Mouse (Mus musculus) cerebellum, postnatal 4 days (tissue): ENCODE data around the gene Odc1.
"Not testable (repeated sequence)": the region's sequence is repeated elsewhere in the genome, so short reads cannot be mapped to it uniquely, and the experiment has no call there.

Experiments used
- DNase-seq, 2 experiments: peaks; one replicate each; pipeline ENCODE4 v3.0.0; 2022; ENCODE audit warnings: low spot score in 2 of 2, mixed read lengths in 1 of 2

Odc1 gene

DNA sequence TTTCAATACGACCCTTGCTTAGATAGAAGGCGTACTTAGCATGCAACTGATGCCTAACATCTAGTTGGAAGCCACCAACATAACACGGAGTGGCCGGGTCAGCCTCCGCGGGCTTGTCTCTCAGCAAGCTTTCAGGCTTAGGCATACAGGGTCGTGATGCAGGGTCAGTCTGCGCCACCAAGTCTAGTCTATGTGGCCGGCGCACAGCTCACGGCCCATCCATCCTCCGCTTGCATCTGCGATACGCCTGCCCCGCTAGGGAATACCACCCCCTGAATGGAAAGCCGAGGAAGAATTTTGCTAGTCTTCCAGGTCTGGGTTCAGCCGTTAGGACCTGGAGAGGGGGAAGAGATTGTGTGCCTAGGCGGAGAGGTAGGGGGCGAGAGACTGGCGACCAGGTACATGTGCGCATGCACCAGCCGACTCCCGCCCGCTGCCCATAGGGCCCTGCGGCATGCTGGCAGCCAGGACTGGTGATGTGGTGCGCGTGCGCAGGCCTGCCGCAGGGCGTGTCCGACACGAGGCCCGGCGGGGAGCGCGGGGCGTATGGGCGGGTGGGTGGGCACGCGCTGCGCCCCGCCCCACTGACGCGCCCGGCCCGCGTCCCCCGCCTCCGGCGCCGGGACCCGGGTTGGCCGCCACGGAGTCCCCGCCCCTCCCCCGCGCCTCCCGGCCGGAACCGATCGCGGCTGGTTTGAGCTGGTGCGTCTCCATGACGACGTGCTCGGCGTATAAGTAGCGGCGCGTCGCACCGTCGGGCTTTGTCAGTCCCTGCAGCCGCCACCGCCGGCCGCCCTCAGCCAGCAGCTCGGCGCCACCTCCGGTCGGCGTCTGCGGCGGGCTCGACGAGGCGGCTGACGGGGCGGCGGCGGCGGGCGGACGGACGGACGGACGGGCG, at the start of gene Odc1:
TSS of gene Odc1 (plus strand) at position 586 of the 898 bp plus-strand sequence.
- peak; percentile 98 to 100 for DNase-seq

DNA sequence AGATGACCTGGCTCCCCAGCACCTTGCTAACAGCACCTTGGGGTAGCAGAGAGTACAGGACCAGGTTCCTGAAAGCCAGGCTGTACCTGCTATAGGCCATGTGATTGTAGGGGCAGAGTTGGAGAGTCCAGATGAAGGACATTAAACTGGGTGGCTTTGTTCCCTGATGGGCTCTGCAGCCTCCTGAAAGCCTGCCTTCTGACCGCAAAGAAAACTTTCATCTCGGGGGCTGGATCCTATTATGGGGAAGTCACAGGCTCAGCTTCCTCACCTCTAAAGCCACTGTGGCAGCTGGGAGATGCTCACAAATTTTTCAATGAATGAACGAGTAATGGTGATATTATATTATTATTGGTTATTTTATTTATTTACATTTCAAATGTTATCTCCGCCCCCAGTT, 49.8 kb upstream of the Odc1 start:
- DNase-seq: no peak

DNA sequence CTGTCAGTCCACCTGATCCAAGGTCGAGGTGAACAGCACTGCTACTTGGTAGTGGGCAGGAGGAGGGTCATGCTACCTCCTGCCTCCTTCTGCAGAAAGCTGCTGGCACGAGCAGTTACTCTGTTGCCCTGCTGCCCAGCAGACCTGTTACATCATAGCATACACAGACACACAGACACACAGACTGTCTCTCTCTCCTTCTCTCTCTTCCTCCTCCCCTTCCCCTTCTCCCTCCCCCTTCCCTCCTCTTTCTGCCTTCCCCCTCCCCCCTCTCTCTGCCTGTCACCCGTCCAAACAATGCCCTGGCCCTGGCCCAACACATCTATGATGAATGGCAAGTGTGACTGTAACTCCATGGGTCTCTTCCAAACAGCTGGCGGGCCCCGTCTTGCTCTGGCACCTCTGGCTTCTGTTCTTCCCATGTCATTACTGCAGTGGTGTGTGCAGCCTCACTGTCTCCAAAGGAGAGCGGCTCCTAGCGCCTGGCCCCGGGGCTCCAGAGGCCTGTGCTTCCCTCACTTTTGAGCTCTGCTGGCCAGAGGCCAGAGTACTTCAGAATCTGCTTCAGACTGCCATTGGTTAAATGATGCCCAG, 48.6 kb upstream of the Odc1 start:
- DNase-seq: peak in 1 of 2 experiments; percentile 18

DNA sequence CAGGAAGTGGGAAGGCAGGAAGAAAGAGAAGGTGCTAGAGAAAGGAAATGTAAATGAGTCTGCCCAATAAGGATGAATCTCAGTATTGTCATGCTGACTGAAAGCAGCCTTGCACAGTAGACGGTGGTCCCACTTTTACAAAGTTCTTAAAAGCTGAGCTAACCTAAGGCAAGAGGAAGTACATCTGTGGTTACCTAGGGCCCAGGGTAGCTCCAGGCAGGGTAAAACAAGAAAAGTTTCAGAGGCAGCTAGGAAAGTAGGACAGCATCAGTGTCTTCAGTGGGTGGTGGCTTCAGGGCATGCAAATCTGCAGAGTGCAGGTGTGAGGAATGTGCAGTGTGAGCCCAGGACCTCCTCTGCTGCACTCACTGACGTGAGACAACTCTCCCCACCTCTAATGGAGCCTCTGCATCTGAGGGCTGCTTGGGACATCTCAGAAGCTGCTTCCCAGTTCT, 38.9 kb upstream of the Odc1 start:
- no peak for DNase-seq

DNA sequence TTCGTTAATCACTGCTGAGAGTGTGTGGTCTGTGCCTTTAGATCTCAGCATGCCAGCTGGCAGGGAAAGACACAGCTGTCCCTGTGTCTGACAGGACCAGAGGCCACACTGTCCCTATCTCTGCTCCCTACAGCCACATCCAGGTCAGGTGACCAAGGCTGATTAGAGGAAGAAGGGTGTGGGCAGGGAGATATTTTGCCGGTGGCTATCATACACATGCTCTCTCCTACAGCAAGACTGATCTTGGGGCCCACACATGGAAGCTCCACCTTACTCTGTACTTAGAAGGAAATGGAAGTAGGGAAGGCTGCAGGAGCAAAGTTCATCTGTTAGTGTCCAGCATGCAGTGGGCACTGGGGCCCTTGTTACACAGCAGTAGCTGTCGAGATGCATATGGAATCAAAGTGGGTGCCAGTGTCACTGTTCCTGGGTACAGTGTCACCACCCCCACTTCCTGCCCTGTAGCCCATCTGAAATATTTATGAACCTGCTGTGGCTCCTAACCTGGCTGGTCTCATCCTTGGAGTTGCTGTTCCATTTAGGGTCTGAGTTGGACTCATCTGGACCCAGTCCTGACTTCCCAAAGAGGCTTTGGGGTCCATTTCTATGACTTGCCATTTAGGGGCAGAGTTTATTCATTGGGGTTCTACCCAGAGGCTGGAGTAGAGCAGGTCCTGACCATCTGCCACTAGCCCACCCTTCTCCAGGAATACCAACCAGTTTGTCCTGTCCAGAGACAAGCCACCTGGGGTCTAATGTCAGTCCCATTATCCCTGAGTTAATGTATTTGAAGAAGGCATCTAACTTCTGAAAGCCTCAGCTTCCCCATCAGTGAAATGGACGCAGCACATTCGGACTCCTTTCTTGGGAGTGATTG, 38.2 kb upstream of the Odc1 start:
- no peak for DNase-seq

DNA sequence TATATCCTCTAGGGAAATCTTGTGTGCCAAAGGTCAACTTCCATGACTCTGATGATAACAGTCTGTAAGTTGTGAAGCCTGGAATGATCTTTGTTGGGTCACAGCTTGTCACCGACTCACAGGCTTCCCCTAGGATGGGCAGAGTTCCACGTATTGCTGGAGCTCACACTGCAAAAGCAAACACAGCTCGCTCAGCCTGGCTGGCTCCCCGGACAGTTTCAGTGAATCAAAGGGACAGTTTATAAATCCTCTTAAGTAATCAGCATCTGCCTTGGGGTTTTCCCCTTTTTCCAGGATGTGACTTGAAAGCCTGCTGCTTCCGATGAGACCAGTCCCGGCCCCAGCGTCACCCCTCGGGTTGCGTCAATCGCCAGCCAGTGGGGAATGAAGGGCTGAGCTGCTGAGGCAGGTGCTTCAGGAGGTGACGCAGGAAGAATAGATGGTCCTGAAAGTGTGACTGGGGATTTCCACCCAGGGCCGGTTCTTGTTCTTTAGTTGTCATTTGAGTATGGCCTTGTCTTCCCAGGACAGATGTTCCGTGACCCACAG, 37.5 kb upstream of the Odc1 start:
- no peak for DNase-seq

DNA sequence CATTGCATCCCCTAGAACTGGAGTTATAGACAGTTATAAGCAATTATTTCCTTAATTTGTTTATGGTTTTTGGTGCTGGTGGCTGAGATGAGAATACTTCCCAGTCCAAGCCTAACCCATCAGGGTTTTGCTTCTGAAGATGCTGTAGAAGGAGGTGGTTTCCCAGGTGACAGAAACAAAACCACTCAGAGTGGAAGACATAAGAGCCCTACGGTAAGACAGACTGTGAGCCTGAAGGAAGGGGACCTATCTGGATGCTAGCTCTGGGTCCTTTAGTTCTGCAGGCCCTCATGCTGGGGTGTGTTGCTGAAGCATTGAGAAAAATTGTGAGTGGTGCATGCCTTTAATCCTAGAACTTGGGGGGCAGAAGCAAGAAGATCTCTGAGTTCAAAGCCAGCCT, 35.3 kb upstream of the Odc1 start:
- DNase-seq: no peak

DNA sequence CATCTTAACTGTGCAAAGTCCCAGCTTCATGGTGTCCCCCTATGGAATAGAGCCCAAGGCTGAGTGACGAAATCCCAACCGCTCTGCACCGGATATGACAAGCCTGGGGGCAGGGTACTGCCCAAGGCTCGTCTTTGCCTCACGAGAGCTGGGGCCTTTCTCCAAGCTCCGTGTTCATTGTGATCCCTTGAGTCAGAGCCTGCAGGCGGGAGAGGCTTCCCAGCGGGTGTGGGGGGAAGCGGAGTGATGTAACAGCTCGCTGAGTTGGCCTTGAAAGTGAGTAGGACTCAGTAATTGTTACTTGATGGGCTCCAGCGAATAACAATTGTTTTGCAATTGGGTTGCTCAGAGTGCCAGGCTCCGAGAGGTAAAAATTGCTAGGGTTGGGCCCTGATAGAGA, 34.4 kb upstream of the Odc1 start:
- DNase-seq: no peak

DNA sequence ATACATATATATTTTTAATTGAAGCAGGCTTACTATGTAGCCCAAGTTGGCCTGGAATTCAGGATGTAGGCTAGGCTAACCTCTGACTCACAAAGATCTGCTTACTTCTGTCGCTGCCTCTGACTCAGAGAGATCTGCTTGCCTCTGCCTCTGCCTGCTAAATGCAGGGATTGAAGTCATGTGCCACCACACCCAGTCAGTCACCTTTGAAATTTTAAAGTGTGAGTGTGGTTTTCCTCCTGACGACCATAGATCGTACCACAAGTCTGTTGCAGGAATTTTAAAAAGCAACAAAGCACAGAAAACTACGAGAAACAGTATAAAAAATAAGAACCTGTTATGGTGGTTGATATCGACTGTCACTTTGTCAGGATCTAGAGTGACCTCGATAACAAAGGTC, 33.6 kb upstream of the Odc1 start:
- DNase-seq: no peak

DNA sequence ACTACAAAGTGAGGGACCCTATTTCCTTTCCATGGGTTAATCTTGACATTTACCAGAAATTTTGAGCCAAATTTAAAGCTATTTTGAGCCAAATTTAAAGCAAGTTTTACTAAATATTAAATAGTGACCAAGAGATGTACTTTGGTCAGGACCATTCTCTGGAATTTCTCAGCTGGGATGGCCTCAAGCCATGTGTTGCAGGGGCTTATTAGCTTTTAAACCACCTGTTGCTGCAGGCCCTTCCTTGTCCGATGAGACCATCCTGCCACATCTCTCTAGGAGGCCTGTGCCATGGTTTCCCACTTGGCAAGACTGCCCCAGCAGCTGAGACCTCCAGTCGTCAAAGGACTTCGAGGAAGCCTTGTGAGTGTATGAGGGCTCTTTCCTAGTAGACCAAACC, 15.4 kb upstream of the Odc1 start:
- no peak for DNase-seq

DNA sequence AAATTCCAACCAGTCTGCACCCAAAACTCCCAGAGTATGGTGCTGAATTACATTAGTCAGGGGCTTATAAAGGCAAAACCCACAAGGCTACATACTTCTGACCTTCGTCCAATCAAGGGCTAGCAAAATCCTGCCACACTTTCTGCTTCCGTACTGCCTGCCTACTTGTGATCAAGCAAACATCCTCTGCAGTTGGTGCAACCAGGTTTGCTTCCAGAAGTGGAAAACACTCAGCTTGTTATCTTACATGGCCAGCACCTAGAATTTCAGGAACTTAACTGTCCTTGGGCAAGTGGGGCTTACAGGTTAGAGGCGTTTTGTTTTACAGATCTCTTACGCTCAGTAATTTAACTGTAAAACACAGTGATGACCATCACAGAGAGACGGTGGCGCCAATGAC, 14.9 kb upstream of the Odc1 start:
- DNase-seq: no peak

DNA sequence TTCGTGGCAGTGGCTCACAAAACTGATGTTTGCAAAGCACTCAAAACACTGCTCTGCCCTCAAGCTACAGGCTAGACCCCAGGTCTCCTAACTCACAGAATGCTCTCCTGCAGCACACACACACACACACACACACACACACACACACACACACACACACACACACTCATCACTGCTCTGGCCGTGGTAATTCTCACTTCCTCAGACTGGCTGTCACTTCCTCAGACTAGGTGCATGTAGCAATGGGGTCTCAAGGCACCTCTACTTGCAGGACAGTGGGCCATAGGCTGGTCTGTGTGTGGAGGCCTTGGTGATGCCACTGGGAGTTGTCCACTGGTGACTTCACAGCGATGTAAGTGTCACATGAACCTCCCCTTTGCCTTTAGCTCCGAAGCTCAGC, 13.8 kb upstream of the Odc1 start:
- no peak for DNase-seq

DNA sequence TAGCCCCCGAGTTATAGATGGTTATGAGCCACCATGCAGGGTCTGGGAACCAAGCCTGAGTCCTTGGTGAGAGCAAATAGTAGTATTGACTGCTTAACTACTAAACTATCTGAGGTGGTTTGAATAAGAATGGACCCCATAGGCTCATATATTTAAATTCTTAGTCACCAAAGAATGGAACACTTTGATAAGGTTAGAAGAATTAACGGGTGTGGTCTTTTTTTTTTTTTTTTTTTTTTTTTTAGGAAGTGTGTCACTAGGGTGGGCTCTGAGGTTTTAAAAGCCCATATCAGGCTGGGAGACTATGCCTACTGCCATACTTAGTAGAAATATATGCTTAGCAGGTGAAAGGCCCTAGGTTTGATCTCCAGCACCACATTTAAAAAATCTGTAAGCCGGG, 8.4 kb upstream of the Odc1 start:
- DNase-seq: no peak

DNA sequence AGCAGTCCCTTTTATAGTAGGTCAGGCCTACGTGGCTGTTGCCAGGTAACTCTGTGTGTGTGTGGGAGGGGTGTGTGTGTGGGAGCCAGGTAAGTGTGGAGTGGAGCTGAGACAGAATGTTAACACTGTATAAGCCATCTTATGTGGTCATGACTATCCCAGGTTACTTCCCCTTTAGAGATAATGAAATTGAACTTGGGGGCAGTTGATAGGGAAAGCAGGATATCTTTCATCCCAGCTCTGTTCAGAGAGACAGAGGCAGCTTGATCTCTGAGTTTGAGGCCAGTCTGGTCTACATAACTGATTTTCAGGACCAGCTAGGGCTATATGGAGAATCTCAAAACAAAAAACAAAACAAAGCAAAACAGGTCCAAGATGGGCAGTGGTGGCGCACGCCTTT, 7.4 kb upstream of the Odc1 start:
- DNase-seq: no peak

DNA sequence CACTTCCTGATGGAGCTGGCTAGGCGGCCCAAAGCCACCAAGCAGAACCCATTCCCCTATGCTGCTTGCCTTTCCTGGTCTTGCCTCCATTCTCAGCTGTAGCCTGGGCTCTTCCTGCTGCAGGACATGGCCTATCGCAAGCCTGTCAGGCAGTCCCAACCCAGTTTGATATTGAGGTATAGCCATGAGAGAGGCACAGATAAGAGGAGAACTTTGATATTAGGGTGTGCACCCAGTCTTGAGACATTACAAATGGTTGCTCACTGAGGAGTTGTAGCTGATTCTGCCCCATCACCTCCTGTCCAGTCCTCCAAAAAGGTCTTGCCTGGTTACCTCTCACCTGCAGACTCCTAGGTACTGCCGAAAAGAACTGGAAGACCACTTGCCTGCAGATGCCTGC, 6.5 kb upstream of the Odc1 start:
- DNase-seq: no peak

DNA sequence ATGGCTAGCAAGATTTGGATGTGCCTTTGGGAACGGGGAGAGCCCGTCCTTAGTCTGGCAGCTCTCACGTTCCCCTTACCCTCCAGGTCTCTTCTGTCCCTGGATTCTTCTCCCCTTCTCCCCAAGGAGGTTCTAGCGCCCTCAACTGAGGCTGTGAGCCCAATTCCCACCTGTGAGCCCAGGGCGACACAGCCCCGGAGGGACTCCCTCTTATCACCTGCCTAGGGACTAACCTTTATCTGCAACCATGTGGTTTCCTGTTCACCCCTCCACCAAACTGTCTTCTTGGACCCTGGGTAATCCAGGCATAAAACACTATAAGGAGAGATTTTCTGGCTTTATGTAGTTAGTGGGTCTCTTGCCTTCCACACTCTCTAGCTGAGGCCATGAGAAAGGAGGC, 5.6 kb upstream of the Odc1 start:
- no peak for DNase-seq

DNA sequence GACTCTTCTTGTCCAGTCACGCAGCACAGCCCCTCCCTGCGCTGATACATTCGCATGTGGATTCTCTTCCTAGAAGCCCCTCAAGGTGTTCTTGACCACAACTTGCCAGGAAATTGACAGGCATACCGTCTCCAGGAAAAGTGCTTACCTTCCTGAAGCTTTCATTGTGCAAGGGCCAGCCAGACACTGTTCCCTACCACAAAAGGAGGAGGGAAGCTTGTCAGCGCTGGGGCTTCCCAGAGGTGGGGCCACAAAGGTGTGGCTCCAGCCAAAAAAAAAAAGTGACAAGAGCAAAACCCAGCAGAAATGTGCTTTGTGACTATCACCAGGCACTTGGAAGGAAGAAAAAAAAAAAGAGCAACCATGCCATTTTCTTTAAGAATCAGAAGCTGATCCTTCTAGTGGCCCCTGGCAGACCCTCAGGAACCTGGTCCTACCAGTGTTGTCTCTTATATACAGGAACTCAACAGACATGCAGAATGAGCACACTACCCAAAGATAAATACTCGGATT, 4.5 kb upstream of the Odc1 start:
- no peak for DNase-seq

DNA sequence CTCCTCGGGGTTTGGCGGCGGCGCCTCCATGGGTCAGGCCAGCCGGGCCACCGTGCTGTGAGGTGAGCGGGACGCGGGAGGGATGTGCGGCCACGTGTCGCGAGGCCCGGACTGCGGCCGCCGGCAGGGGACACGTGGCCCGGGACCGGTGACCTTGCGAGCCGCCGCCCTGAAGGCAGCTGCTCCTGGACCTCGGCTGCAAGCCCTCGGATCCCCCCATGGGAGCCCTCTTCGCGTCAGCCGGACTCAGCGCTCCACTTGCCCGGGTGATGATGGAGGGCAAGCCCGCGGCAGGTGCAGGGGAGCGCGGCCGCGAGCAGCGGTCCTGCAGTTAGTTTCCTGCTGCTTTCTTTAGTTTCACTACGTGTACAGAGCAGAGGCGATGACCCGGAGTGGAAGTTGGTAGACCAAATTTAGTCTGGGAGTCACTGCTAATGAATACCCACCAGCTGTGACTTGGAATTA, 545 bp downstream of the Odc1 start:
- no peak for DNase-seq

DNA sequence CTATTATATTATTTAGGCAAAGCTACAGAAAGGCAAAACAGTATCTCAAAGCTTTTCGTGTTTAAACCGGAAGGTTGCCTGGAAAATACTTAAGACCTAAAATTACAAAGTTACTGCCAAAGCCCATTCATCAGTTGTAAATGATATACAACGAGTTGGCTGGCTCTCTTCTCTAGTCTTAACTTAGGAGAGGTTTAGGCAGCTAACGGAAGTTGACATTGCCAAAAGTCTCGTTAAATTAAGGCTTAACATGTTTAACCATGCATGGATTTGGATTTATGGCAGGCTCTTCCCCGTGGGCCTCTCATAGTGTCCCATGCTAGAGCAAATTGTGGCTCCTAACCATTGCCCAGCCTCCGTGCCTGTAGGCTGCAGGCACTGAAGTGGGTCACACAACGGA, 1.3 kb downstream of the Odc1 start:
- DNase-seq: no peak

DNA sequence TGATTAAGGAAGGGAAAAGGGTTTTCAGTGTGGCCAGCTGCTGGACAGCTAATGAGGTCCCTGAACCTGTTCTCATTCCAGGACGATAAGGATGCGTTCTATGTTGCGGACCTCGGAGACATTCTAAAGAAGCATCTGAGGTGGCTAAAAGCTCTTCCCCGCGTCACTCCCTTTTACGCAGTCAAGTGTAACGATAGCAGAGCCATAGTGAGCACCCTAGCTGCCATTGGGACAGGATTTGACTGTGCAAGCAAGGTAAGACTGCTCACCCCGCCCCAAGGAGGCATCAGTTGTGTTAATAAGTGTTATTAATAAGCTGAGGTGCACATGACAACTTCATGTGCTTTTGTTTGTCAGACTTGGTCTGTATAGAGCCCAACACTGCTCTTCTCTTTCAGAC, 3.0 kb downstream of the Odc1 start:
- DNase-seq: not testable (repeated sequence)

DNA sequence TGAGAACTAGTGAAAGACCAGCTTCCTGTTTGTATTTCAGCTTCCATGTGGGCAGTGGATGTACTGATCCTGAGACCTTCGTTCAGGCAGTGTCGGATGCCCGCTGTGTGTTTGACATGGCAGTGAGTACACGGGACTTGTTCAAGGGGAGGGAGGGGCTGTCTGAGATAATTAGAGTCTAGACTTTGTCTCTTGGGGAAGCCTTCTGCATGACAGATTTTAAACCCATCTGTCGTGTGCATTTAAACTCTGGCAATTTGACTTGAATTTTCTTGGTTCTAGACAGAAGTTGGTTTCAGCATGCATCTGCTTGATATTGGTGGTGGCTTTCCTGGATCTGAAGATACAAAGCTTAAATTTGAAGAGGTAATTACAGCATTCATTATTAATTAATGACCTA, 3.9 kb downstream of the Odc1 start:
- no peak for DNase-seq

DNA sequence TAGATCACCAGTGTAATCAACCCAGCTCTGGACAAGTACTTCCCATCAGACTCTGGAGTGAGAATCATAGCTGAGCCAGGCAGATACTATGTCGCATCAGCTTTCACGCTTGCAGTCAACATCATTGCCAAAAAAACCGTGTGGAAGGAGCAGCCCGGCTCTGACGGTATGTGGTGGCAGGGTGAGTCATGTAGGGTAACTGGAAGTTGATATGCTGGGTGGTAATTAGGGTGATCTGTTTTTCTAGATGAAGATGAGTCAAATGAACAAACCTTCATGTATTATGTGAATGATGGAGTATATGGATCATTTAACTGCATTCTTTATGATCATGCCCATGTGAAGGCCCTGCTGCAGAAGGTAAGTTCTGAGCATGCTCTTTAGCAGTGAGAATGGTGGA, 4.8 kb downstream of the Odc1 start:
- DNase-seq: not testable (repeated sequence)
